Mouse (Mus musculus): ENCODE results near the gene Kremen2. TPM values are rescaled to one million over a fixed set of nuclear protein-coding genes. Genes with fewer than 3 reads are reported as not detected.

The Kremen2 gene
- polyA plus RNA-seq, 1 experiment, result 0.96 TPM

DNA sequence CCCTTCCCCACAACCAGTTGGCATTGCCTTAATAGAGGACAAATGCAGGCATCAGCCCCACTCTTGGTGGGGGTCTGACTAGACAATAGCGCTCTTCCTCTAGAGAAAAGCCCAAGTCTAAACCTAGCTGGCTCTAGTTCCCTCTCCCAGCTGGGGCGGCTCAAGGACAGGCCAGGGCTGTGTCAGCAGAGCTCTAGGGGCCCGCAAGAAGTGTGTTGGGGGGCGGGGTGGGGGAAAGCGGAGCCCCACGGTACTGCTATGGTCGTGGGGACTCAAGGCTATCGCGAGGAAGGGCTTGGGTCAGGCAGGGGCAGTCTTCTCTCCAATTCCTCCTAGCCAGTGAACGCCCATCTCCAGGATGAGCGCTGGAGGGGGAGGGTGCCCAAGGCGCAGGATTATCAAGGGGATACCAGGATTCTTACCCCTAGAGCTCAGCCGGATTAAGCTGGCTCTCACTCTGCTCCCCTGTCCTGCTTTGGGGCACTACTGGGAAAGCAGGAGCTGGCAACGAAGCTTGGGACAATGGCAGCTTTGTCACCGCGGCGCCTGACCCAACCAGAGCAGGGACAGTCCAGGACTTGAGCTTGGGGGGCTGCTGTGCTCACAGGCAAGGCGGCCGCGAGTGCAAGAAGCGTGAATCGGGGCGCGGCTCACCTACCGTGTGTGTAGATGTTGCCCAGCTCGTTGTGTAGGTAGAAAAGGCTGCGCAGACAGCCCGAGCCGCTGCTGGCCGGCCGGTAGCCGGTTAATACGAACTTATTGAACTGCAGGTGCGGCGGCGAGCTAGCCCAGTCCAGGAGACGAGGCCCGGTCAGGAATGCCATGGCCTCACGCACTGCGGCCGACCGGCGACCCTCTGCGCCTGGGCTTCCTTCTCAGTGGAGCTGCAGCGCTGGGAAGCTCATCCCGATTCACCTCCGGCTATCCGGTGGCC lies 6.2 kb downstream of the Kremen2 start:
- Histone ChIP-seq H3K4me3 (ENCODE audit: insufficient read depth, low read length) (peak overlapping the region; percentile 68), H3K4me1 (ENCODE audit: control insufficient read depth, insufficient read depth, low read length) (peaks cover 2% of the 10 kb centered on the region; the same call in 1 of the 2 replicates), H3K27ac (ENCODE audit: insufficient read depth, low read length) (peak overlapping the region; percentile 84)
- TF ChIP-seq POLR2A (IDR thresholded peaks at IDR 0.05; ENCODE audit: extremely low read depth, insufficient read depth, low read length) (no peak), CTCF (IDR thresholded peaks at IDR 0.05; ENCODE audit: extremely low read depth, insufficient read depth, low read length) (no peak)

DNA sequence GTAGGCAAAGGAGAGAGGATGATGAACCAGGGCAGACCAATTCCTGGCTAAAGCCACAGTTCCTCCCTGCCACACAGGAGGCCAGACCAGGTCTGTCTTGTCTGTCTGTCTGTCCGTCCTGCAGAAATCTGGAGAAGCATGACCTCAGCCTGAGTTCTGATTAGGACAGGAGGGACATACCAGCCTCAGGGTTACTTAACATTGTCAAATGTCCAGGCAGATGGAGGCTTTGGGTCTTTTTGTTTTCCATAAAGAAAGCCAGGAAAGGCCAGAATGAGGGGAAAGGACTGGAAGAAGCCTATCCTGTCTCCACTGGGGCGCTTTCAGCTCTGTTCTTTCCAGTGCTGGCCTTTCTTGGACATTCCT lies 6.8 kb downstream of the Kremen2 start:
- no peak overlapping the region for H3K27ac ChIP-seq (ENCODE audit: insufficient read depth, low read length)
- TF ChIP-seq POLR2A (IDR thresholded peaks at IDR 0.05; ENCODE audit: extremely low read depth, insufficient read depth, low read length), result no peak
- TF ChIP-seq CTCF (IDR thresholded peaks at IDR 0.05; ENCODE audit: extremely low read depth, insufficient read depth, low read length), result no peak

DNA sequence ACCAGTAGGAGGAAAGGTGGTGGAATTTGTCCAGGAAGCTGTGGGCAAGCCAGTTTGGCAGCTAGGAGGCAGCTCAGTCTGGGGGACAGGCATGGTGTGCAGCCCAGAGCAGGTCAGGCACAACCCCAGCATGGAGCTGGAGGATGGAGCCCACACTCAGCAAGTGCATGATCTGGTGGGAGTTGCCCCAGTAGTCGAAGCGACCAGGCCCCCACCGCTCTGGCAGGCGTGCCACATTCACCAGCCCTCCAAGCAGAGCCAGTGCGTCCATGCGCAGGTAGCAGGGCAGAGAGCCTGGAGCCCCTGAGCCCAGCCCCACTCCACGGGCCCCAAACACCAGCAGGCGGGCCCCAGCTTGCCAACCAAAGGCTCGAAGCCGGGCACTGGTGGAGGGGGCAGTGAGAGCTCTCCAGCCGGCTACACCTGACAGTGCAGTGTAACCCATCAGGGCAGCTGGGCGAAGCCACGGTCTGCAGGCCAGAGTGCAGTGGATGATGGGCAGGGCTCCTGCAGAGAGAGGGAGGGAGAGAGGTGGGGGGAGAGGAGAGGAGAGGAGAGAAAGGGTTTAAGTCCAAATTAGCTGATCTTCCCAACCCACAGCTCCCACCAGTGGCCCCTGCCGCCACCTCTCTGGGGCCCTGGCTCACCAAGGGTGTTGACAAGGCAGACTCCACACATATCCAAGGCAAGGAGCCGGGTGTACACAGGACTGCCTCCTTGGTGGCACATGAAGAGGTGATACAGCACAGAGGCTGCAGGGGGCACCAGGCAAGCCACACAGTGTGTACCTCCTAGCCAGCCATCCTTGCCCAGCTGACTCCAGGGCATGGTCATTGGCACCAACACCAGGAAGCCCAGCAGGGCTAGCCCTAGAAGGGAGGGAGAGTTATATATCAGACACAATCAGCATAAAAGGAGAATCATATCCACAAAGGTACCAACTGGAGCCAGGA lies 7.9 kb downstream of the Kremen2 start:
- Histone ChIP-seq H3K4me3 (ENCODE audit: insufficient read depth, low read length) (no peak overlapping the region), H3K27ac (ENCODE audit: insufficient read depth, low read length) (no peak overlapping the region), H3K4me1 (ENCODE audit: control insufficient read depth, insufficient read depth, low read length) (peaks cover 2% of the 10 kb centered on the region; the same call in 1 of the 2 replicates)
- TF ChIP-seq CTCF (IDR thresholded peaks at IDR 0.05; ENCODE audit: extremely low read depth, insufficient read depth, low read length) (0 out of 2 replicates have a peak, but pooled peaks have one; percentile 23), POLR2A (IDR thresholded peaks at IDR 0.05; ENCODE audit: extremely low read depth, insufficient read depth, low read length) (no peak)

More for the DNA sequence above, 6.8 kb downstream of the Kremen2 start:
- H3K4me3 ChIP-seq (ENCODE audit: insufficient read depth, low read length), result peak overlapping the region; percentile 68; the same call in 1 of the 2 replicates
- H3K4me1 ChIP-seq (ENCODE audit: control insufficient read depth, insufficient read depth, low read length), result peaks cover 2% of the 10 kb centered on the region; the same call in 1 of the 2 replicates

DNA sequence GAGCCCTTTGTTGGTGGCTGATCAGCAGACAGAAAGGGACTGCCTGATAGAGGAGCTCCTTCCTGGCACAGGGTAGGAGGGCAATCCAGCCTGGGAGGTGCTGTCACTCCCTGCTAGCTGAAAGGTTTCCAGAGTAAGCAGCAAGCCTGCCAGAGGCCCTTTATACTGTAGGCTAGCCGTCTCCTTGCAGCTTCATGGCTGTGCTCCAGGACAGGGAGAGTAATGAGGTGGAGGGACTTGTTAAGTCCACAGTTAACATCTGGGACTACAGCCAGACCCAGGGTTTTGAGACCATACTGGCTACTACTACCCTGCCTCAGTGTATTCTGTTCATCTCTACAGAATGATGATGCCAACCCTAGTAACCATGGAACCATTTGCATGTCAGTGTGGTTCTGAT lies 11.3 kb downstream of the Kremen2 start:
- H3K4me3 ChIP-seq (ENCODE audit: insufficient read depth, low read length), result no peak overlapping the region
- TF ChIP-seq POLR2A (IDR thresholded peaks at IDR 0.05; ENCODE audit: extremely low read depth, insufficient read depth, low read length), result no peak
- TF ChIP-seq CTCF (IDR thresholded peaks at IDR 0.05; ENCODE audit: extremely low read depth, insufficient read depth, low read length), result no peak
- no peak overlapping the region for H3K27ac ChIP-seq (ENCODE audit: insufficient read depth, low read length)
- H3K4me1 ChIP-seq (ENCODE audit: control insufficient read depth, insufficient read depth, low read length), result peaks cover 2% of the 10 kb centered on the region; the same call in 1 of the 2 replicates

DNA sequence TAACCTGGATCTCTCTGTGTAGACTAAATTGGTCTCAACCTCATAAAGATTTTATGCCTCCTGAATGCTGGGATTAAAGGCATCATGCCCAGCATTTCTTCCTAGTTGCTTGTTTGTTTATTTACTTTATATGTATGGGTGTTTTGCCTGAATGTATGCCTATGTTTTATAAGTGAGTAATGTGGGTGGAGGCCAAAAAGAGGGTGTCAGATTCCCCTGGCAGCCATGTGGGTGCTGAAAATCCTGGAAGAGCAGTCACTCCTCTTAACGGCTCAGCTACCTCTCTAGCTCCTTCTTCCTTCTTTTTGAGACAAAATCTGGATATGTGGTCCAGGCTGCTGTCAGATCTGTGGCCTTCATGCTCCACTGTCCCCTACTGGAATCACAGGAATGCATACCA lies 15.2 kb downstream of the Kremen2 start:
- Histone ChIP-seq H3K4me3 (ENCODE audit: insufficient read depth, low read length) (no peak overlapping the region), H3K27ac (ENCODE audit: insufficient read depth, low read length) (no peak overlapping the region), H3K4me1 (ENCODE audit: control insufficient read depth, insufficient read depth, low read length) (peaks cover 2% of the 10 kb centered on the region; the same call in 1 of the 2 replicates)
- TF ChIP-seq POLR2A (IDR thresholded peaks at IDR 0.05; ENCODE audit: extremely low read depth, insufficient read depth, low read length) (no peak), CTCF (IDR thresholded peaks at IDR 0.05; ENCODE audit: extremely low read depth, insufficient read depth, low read length) (no peak)

DNA sequence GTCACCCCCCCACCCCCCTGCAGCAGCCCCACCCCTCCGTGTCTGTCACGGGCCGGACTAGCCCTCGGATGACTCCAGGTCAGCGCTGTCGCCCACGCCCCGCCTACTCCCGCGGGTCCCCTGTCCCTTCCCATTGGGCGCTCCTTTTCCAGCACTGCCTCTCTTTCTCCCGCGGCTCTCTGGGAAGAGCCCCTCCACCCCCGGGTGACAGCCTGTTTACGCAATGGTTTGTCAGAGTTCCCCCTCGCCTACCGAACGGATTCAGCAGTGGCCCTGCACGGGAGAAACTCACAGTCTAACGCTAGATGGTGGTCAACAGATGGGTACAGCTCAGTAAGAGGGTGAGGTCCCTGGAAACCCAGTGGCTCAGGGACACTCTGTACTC lies 18.9 kb downstream of the Kremen2 start:
- Histone ChIP-seq H3K4me3 (ENCODE audit: insufficient read depth, low read length) (peak overlapping the region; percentile 47), H3K27ac (ENCODE audit: insufficient read depth, low read length) (0 out of 2 replicates have a peak overlapping the region, but pooled peaks have one; percentile 2), H3K4me1 (ENCODE audit: control insufficient read depth, insufficient read depth, low read length) (peaks cover 2% of the 10 kb centered on the region; the same call in 1 of the 2 replicates)
- no peak for TF ChIP-seq POLR2A (IDR thresholded peaks at IDR 0.05; ENCODE audit: extremely low read depth, insufficient read depth, low read length)
- no peak for TF ChIP-seq CTCF (IDR thresholded peaks at IDR 0.05; ENCODE audit: extremely low read depth, insufficient read depth, low read length)

DNA sequence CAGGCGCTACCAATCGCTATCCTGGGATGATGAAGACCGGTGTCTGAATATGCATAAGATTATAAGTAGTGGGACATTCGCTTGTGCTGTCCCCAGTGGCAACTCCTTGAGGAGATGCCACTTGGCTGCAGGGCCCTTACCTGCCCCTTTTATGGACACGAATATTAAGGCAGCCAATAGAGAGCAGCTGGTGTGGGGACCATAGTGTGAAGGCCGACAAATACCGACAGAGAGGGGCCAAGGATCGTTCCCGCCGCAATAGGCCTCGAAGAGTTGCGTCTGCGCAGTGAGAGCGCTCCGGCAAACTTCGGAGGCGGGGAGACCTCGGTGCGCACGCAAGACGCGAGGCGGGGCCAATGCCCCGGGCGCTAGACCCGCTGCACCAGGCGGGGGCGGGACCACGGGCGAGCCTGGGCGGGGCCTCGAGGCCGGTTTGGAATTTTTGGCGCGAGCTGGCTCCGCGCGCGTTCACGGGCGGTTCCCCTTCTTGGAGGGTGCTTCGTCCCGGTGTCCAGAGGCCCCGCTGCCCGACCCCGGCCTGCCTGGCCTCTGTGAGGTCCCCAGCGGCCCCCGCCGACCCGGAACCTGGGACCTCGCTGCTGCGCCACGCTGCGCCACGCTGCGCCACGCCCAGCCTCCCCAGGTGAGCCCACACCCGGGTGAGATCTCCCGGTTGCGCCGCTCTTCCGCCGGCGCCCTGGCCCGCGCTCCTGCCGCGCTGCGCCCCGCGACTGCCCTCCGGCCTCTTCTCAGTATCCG lies 19.5 kb downstream of the Kremen2 start, which contains the start of gene Pkmyt1:
TSS of gene Pkmyt1 (plus strand) at position 338 of the 759 bp plus-strand sequence.
- Histone ChIP-seq H3K4me3 (ENCODE audit: insufficient read depth, low read length) (peak within 1 kb of the TSS; percentile 47), H3K4me1 (ENCODE audit: control insufficient read depth, insufficient read depth, low read length) (peaks cover 2% of the 10 kb centered on the region; the same call in 1 of the 2 replicates), H3K27ac (ENCODE audit: insufficient read depth, low read length) (peak within 1 kb of the TSS; percentile 69; the same call in 1 of the 2 replicates)
- TF ChIP-seq CTCF (IDR thresholded peaks at IDR 0.05; ENCODE audit: extremely low read depth, insufficient read depth, low read length) (no peak), POLR2A (IDR thresholded peaks at IDR 0.05; ENCODE audit: extremely low read depth, insufficient read depth, low read length) (peak; percentile 85; the same call in 1 of the 2 replicates)

DNA sequence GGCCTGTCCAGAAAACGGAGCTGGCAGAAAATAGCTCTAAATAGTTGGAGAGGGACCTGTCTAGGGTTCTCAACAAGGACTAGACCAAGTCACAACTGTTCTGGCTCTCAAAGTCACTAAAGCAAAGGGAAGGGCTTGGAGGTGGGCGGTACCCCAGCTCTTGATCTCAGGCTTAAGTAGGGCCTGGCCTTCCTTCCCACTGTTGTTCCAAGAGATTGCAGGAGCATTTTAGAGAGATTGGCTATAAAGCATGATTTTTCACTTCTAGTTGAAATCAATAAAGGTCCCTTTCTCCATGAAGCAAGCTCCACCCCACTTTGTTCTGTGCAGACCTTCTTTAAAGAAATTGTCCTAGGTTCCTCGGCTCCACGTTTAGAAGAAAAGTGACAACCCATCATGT lies 20.2 kb downstream of the Kremen2 start:
- TF ChIP-seq POLR2A (IDR thresholded peaks at IDR 0.05; ENCODE audit: extremely low read depth, insufficient read depth, low read length) (no peak), CTCF (IDR thresholded peaks at IDR 0.05; ENCODE audit: extremely low read depth, insufficient read depth, low read length) (no peak)
- H3K4me3 ChIP-seq (ENCODE audit: insufficient read depth, low read length), result peak overlapping the region; percentile 47; the same call in 1 of the 2 replicates
- H3K4me1 ChIP-seq (ENCODE audit: control insufficient read depth, insufficient read depth, low read length), result peaks cover 2% of the 10 kb centered on the region; the same call in 1 of the 2 replicates
- H3K27ac ChIP-seq (ENCODE audit: insufficient read depth, low read length), result no peak overlapping the region

Measured in cortical plate, adult 2 months (tissue).